Mouse (Mus musculus): ENCODE data around the gene Disp2. TPM values are rescaled to one million over a fixed set of nuclear protein-coding genes. Genes with fewer than 3 reads are reported as not detected.

Gene Disp2
- total and polyA plus RNA-seq, 2 experiments from 2014 or later: 0.03 to 0.38 TPM

DNA sequence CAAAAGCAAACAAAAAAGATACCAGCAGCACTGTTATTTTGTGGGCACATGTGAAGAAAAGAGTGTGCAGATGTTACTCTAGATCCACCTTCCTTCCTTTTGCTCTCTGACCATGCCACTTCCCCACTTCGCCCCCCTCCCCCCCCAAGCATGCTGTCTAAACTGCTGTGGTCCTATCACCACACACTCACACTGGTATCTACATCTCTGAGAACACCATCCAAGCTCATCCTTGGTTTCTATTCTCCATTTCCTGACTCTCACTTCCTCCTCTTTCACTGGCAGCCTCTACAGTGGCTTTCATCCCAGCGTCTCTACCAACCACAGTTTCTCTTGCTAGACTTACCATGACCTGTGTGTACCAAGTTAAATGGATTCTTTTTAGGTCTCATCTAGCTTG lies 25.0 kb downstream of the Disp2 start:
- TF ChIP-seq CTCF (IDR thresholded peaks at IDR 0.05; ENCODE audit: low read depth): no peak
- no peak for TF ChIP-seq EP300 (IDR thresholded peaks at IDR 0.05; ENCODE audit: low read depth)
- no peak overlapping the region for H3K27ac ChIP-seq (ENCODE audit: low read depth)
- no peaks in the 10 kb centered on the region for H3K9me3 ChIP-seq (replicated peaks; ENCODE audit: control insufficient read depth, low read length)
- no peak overlapping the region for H3K4me2 ChIP-seq (ENCODE audit: low read depth, low read length)
- H3K36me3 ChIP-seq (replicated peaks; ENCODE audit: control insufficient read depth, insufficient read depth, low read length): no peaks in the 10 kb centered on the region
- H3K4me3 ChIP-seq (ENCODE audit: low read depth, low read length): no peak overlapping the region
- ATAC-seq (ENCODE audit: insufficient read depth, low read depth) (no peak), DNase-seq (ENCODE audit: low spot score) (no peak)
- H3K4me1 ChIP-seq (ENCODE audit: control insufficient read depth, insufficient read depth): no peaks in the 10 kb centered on the region
- no peak overlapping the region for H3K9ac ChIP-seq (replicated peaks; ENCODE audit: low read depth, low read length)
- WGBS: 71% methylated on average over 2 of the region's 2 CpGs
- no peaks in the 10 kb centered on the region for H3K27me3 ChIP-seq (ENCODE audit: control insufficient read depth, insufficient read depth, low read length)

GRCm38 (mm10) chr2:118805137-118805536 lies 25.6 kb downstream of the Disp2 start:
- H3K4me1 ChIP-seq (ENCODE audit: control insufficient read depth, insufficient read depth): no peaks in the 10 kb centered on the region
- no peak for ATAC-seq (ENCODE audit: insufficient read depth, low read depth)
- no peaks in the 10 kb centered on the region for H3K9me3 ChIP-seq (replicated peaks; ENCODE audit: control insufficient read depth, low read length)
- no peak overlapping the region for H3K4me2 ChIP-seq (ENCODE audit: low read depth, low read length)
- H3K27ac ChIP-seq (ENCODE audit: low read depth): no peak overlapping the region
- no peaks in the 10 kb centered on the region for H3K36me3 ChIP-seq (replicated peaks; ENCODE audit: control insufficient read depth, insufficient read depth, low read length)
- no peak overlapping the region for H3K4me3 ChIP-seq (ENCODE audit: low read depth, low read length)
- H3K9ac ChIP-seq (replicated peaks; ENCODE audit: low read depth, low read length): no peak overlapping the region
- DNase-seq (ENCODE audit: low spot score): no peak
- TF ChIP-seq CTCF (IDR thresholded peaks at IDR 0.05; ENCODE audit: low read depth) (no peak), EP300 (IDR thresholded peaks at IDR 0.05; ENCODE audit: low read depth) (no peak)
- H3K27me3 ChIP-seq (ENCODE audit: control insufficient read depth, insufficient read depth, low read length): no peaks in the 10 kb centered on the region
- WGBS: 18% methylated on average over 3 of the region's 3 CpGs

DNA sequence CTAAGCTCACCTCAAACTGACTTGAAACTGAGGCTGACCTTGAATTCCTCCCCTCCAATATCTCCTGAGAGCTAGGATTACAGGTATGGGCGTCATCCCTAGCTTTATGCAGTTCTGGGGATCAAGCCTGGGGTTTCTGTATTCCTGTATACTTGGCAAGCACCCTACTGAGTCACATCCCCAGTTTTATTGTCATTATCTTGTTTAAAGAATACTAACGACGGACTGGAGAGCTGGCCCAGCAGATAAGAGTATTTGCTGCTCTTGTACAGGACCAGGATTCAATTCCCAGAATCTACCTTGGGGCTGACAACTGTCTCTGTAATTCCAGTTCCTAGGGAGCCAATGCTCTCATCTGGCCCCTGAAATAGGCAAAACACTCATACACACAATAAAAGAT lies 26.2 kb downstream of the Disp2 start:
- Histone ChIP-seq H3K9me3 (replicated peaks; ENCODE audit: control insufficient read depth, low read length) (0 out of 2 replicates have a peak, but pooled peaks cover 3% of the 10 kb centered on the region), H3K4me1 (ENCODE audit: control insufficient read depth, insufficient read depth) (no peaks in the 10 kb centered on the region), H3K4me2 (ENCODE audit: low read depth, low read length) (no peak overlapping the region), H3K27ac (ENCODE audit: low read depth) (no peak overlapping the region), H3K4me3 (ENCODE audit: low read depth, low read length) (no peak overlapping the region), H3K36me3 (replicated peaks; ENCODE audit: control insufficient read depth, insufficient read depth, low read length) (no peaks in the 10 kb centered on the region), H3K9ac (replicated peaks; ENCODE audit: low read depth, low read length) (no peak overlapping the region), H3K27me3 (ENCODE audit: control insufficient read depth, insufficient read depth, low read length) (no peaks in the 10 kb centered on the region)
- ATAC-seq (ENCODE audit: insufficient read depth, low read depth) (no peak), DNase-seq (ENCODE audit: low spot score) (no peak)
- no peak for TF ChIP-seq EP300 (IDR thresholded peaks at IDR 0.05; ENCODE audit: low read depth)
- TF ChIP-seq CTCF (IDR thresholded peaks at IDR 0.05; ENCODE audit: low read depth): no peak
- WGBS: 18% methylated on average over 3 of the region's 3 CpGs

GRCm38 (mm10) chr2:118806860-118807259 lies 27.3 kb downstream of the Disp2 start:
- H3K36me3 ChIP-seq (replicated peaks; ENCODE audit: control insufficient read depth, insufficient read depth, low read length): no peaks in the 10 kb centered on the region
- no peaks in the 10 kb centered on the region for H3K4me1 ChIP-seq (ENCODE audit: control insufficient read depth, insufficient read depth)
- no peak for ATAC-seq (ENCODE audit: insufficient read depth, low read depth)
- TF ChIP-seq EP300 (IDR thresholded peaks at IDR 0.05; ENCODE audit: low read depth) (no peak), CTCF (IDR thresholded peaks at IDR 0.05; ENCODE audit: low read depth) (no peak)
- H3K27me3 ChIP-seq (ENCODE audit: control insufficient read depth, insufficient read depth, low read length): no peaks in the 10 kb centered on the region
- 44% methylated on average over 4 of the region's 4 CpGs for WGBS
- no peak overlapping the region for H3K4me3 ChIP-seq (ENCODE audit: low read depth, low read length)
- H3K9me3 ChIP-seq (replicated peaks; ENCODE audit: control insufficient read depth, low read length): 0 out of 2 replicates have a peak, but pooled peaks cover 4% of the 10 kb centered on the region
- H3K27ac ChIP-seq (ENCODE audit: low read depth): no peak overlapping the region
- no peak overlapping the region for H3K9ac ChIP-seq (replicated peaks; ENCODE audit: low read depth, low read length)
- DNase-seq (ENCODE audit: low spot score): no peak
- H3K4me2 ChIP-seq (ENCODE audit: low read depth, low read length): no peak overlapping the region

GRCm38 (mm10) chr2:118810861-118811260 lies 31.3 kb downstream of the Disp2 start:
- Histone ChIP-seq H3K9ac (replicated peaks; ENCODE audit: low read depth, low read length) (no peak overlapping the region), H3K27me3 (ENCODE audit: control insufficient read depth, insufficient read depth, low read length) (no peaks in the 10 kb centered on the region), H3K4me3 (ENCODE audit: low read depth, low read length) (no peak overlapping the region), H3K4me2 (ENCODE audit: low read depth, low read length) (no peak overlapping the region), H3K36me3 (replicated peaks; ENCODE audit: control insufficient read depth, insufficient read depth, low read length) (no peaks in the 10 kb centered on the region), H3K4me1 (ENCODE audit: control insufficient read depth, insufficient read depth) (peaks cover 11% of the 10 kb centered on the region; the same call in 1 of the 2 replicates), H3K9me3 (replicated peaks; ENCODE audit: control insufficient read depth, low read length) (0 out of 2 replicates have a peak, but pooled peaks cover 4% of the 10 kb centered on the region), H3K27ac (ENCODE audit: low read depth) (no peak overlapping the region)
- WGBS: 41% methylated on average over 2 of the region's 2 CpGs
- TF ChIP-seq EP300 (IDR thresholded peaks at IDR 0.05; ENCODE audit: low read depth) (no peak), CTCF (IDR thresholded peaks at IDR 0.05; ENCODE audit: low read depth) (no peak)
- DNase-seq (ENCODE audit: low spot score) (no peak), ATAC-seq (ENCODE audit: insufficient read depth, low read depth) (no peak)

- 38% methylated on average over 1 of the region's 1 CpGs for WGBS
- ATAC-seq (ENCODE audit: insufficient read depth, low read depth) (no peak), DNase-seq (ENCODE audit: low spot score) (no peak)
- no peak overlapping the region for H3K4me3 ChIP-seq (ENCODE audit: low read depth, low read length)
- no peak overlapping the region for H3K4me2 ChIP-seq (ENCODE audit: low read depth, low read length)
- no peak overlapping the region for H3K9ac ChIP-seq (replicated peaks; ENCODE audit: low read depth, low read length)
- H3K27me3 ChIP-seq (ENCODE audit: control insufficient read depth, insufficient read depth, low read length): no peaks in the 10 kb centered on the region
- H3K36me3 ChIP-seq (replicated peaks; ENCODE audit: control insufficient read depth, insufficient read depth, low read length): peaks cover 11% of the 10 kb centered on the region
- no peak overlapping the region for H3K27ac ChIP-seq (ENCODE audit: low read depth)
- H3K9me3 ChIP-seq (replicated peaks; ENCODE audit: control insufficient read depth, low read length): 0 out of 2 replicates have a peak, but pooled peaks cover 4% of the 10 kb centered on the region
- TF ChIP-seq EP300 (IDR thresholded peaks at IDR 0.05; ENCODE audit: low read depth) (no peak), CTCF (IDR thresholded peaks at IDR 0.05; ENCODE audit: low read depth) (no peak)
- peaks cover 11% of the 10 kb centered on the region; the same call in 1 of the 2 replicates for H3K4me1 ChIP-seq (ENCODE audit: control insufficient read depth, insufficient read depth)
Observed at GRCm38 (mm10) chr2:118812724-118813123, 33.2 kb downstream of the Disp2 start.

All from heart, postnatal 0 days (tissue).